Mouse (Mus musculus) liver, postnatal 0 days (tissue): ENCODE results near the gene Doc2a.

Source experiments
- CTCF ChIP-seq: sonication (generic); IDR thresholded peaks from 2 replicates; pipeline ENCODE4 v1.5.1; 2016; ENCODE audit warnings: antibody characterized with exemption, low read depth
- EP300 ChIP-seq: IDR thresholded peaks from 2 replicates; pipeline ENCODE4 v1.6.1; 2016; ENCODE audit warnings: antibody characterized with exemption, low read depth, mild to moderate bottlenecking

GRCm38 (mm10) chr7:126860987-126861386 is 13.8 kb downstream of the Doc2a start:
- TF ChIP-seq CTCF (no peak), EP300 (no peak)
